Mouse (Mus musculus): ENCODE measurements around the gene Mrs2. TPM values are rescaled to one million over a fixed set of nuclear protein-coding genes. Genes with fewer than 3 reads are reported as not detected.
"Not testable (repeated sequence)": the region's sequence is repeated elsewhere in the genome, so short reads cannot be mapped to it uniquely, and the experiment has no call there.

Gene Mrs2
- total RNA-seq, 2 experiments from 2014 or later: 45.8 to 49.0 TPM

DNA sequence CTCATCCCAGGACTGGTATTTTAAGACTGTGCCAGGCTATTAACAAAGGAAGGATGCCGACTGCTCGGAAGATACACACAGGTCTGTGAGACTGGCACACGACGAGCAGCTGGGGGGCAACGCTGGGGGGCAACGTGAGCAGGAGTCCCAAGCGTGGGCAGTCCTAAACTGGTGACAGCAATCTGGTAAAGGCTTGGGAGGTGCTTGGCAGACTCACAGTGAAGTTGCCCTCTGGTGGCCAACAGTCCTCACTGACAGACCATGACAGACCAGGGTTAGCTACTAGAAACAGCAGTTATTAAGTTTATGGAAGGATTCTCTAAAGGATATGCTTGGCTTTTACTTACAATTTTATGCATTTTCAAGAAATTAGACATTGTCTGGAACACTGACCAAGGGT is 31.8 kb downstream of the Mrs2 start:
- DNase-seq: peak; percentile 35 to 66
- intact Hi-C loops (cut with DNase I): loop anchor here (1.0 to 5.0 kb wide), 2 partner anchors 50 to 506 kb away; no protein-coding TSS in a partner anchor

- DNase-seq: no peak
- intact Hi-C loops (cut with DNase I): loop anchor here (5.0 kb wide), 1 partner anchor 503 kb away; no protein-coding TSS in a partner anchor
Measured at GRCm38 (mm10) chr13:24985435-24985834, 34.7 kb downstream of the Mrs2 start.

DNA sequence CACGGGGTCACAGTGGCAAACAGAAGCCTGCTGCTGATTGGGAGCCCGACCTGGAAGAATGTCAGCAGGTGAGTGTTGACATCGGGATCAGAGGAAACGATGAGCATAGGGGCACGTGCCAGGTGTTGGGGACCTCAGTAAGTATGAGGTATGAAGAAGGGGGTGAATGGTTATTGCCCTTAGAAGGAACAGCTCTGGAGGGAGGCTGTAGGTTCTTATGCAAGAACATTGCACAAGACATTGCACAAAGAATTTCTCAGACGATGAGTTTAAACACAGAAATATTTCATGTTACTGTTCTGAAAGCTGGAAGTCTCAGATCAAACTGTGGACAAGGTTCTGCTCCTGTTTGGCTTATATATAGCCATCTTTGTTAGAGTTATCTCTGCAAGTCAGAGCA is 39.1 kb downstream of the Mrs2 start:
- no peak for DNase-seq
- intact Hi-C loops (cut with DNase I): no loop called here

DNA sequence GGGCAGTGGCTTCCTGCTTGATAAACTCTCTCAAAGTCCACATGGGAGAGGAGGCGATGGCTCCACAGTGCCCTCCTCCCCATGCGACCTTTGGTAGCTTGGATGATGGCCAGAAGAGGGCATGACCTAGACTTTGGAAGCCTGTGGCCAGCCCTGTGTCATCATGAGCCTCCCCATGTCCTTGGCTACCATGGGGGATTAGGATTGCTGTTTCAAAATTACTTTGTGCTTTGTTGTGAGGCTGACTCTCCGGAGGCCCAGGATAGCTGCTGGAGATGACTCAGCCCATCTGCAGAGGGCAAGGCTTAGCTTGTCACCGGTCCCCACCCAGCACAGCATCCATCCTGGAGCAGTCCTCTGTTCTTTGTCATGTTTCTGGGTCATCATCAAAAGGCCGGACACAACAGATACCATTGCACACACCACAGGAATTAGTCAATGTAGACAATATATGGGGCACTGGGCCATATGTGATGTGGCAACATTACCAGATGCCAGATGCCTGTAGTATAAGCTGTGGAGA is 42.3 kb downstream of the Mrs2 start:
- DNase-seq: no peak
- intact Hi-C loops (cut with DNase I): no loop called here

GRCm38 (mm10) chr13:24976384-24976783 is 43.8 kb downstream of the Mrs2 start:
- DNase-seq: no peak
- intact Hi-C loops (cut with DNase I): no loop called here

DNA sequence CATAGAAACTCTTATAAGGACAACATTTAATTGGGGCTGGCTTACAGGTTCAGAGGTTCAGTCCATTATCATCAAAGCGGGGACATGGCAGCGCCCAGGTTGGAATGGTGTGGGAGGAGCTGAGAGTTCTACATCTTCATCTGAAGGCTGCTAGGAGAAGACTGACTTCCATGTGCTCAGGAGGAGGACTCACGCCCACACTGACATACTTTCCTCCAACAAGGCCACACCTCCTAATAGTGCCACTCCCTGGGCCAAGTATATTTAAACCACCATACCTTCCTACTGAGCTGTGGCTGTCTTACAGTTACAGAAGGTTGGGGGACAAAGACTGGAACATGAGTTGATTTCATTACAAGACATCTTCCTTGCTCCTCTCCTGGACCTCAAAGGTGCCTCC is 48.4 kb downstream of the Mrs2 start:
- DNase-seq; intact Hi-C loops (cut with DNase I): not testable (repeated sequence)

- no peak for DNase-seq
- intact Hi-C loops (cut with DNase I): no loop called here
Measured at GRCm38 (mm10) chr13:24965846-24966201, 54.4 kb downstream of the Mrs2 start.

GRCm38 (mm10) chr13:24965130-24965845 is 54.9 kb downstream of the Mrs2 start:
- intact Hi-C loops (cut with DNase I): no loop called here

DNA sequence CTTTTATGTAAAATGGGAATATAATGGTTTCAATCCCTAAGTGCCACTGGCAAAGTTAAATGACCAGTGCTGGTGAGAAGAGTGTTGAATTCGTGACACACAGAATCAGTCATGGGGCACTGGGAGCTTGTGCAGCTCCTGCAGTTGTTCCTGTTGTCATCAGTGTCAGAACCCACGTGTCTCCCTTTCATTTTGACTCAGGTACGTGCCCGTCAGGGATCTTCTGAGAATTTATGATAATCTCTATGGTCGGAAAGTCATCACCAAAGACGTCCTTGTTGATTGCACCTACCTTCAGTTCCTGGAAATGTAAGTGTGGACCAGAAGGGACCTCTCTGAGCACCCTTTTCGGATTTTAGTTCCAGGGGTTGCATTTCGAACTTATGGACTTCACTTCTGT is 58.1 kb downstream of the Mrs2 start:
- DNase-seq: no peak
- intact Hi-C loops (cut with DNase I): no loop called here

More at GRCm38 (mm10) chr13:24965130-24965845, 54.9 kb downstream of the Mrs2 start:
- no peak for DNase-seq

DNA sequence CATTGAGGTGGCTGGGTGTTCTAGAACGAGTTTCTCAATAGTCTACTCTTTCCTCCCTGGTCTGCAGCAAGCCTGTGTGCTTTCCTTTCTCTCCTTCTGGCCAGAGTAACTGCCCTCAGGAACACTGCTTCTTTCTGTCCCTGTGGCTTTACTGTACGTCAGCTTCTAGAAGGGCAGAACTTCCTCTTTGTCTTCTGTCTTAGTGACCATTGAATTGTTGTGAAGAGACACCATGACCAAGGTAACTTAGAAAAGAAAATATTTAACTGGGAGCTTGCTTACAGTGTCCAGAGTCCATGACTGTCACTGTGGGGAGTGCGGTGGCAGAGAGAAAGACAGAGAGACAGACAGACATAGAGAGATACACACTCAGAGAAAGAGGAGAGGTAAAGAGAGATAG is 60.1 kb downstream of the Mrs2 start:
- DNase-seq: no peak
- intact Hi-C loops (cut with DNase I): no loop called here

DNA sequence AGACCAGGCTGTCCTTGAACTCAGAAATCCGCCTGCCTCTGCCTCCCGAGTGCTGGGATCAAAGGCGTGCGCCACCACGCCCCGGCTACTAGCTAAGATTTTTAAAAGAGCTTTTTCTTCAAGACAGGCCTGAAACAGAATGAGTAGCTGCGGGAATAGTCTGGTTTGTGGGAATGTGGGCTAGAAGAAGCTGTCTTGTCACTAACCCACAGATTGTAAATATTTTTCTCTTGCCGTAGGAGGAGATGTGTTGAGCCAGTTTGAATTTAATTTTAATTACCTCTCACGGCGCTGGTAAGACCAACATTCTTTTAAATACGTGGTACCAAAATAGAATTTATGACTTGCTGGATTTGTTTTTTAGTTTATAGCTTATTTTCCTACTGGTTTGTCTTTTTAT is 61.5 kb downstream of the Mrs2 start:
- intact Hi-C loops (cut with DNase I): no loop called here
- no peak for DNase-seq

DNA sequence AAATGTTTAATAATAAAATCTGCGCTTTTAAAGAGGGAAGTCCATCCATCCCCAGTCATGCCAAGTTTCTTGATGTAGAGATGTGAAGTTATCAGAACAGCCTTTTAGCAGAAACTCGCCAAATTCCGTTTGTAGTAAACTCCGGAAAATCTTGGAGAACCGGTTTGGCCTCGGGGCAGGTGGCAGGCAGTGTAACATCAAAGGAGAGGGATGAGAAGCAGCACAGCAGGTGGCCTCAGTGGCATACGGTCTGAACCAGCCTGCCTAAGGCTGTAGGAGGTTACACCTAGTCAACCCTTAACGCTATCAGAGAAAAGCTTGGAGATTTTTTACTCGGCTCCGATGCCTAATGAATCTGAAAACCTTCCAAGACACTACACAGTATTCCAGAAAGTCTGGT is 64.7 kb downstream of the Mrs2 start:
- intact Hi-C loops (cut with DNase I): no loop called here
- DNase-seq: no peak

DNA sequence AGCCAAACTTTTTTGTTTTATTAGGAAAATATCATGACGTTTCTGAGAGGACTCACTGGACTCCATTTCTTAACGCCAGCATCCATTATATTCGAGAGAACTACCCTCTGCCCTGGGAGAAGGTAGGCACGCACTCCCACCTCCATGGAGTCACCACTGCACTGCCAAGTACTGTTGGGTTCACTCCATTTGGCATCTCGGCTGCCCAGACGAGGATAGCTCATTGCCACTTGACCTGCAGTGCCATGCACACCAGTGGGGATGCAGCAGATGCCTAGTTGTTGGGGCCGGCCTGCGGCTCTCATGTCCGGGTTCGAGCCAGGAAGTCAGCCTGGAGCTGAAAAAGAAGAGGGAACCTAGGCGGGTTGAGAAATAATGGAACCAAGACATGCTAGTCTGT is 65.1 kb downstream of the Mrs2 start:
- no peak for DNase-seq
- intact Hi-C loops (cut with DNase I): no loop called here

GRCm38 (mm10) chr13:24952659-24953058 is 67.5 kb downstream of the Mrs2 start:
- no peak for DNase-seq
- intact Hi-C loops (cut with DNase I): no loop called here

DNA sequence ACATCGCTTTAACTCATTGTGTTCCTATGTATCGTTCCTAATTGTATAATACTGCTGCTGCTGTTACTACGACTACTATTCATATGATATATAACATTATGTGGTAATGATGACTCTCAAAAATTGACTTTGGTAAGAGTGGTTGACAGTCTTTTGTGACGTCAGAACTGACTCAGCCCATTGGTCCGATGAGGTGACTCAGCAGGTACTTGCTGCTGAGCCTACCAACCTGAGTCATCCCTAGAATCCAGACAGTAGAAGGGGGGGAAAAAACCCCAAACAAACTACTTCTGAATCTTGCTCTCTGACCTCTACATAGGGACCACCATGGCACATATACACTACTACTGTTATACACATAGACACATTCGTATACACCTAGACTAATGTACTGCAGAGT is 71.3 kb downstream of the Mrs2 start:
- intact Hi-C loops (cut with DNase I): no loop called here
- DNase-seq: no peak

- intact Hi-C loops (cut with DNase I): no loop called here
- DNase-seq: no peak
Measured at GRCm38 (mm10) chr13:24947158-24947557, 73.0 kb downstream of the Mrs2 start.

DNA sequence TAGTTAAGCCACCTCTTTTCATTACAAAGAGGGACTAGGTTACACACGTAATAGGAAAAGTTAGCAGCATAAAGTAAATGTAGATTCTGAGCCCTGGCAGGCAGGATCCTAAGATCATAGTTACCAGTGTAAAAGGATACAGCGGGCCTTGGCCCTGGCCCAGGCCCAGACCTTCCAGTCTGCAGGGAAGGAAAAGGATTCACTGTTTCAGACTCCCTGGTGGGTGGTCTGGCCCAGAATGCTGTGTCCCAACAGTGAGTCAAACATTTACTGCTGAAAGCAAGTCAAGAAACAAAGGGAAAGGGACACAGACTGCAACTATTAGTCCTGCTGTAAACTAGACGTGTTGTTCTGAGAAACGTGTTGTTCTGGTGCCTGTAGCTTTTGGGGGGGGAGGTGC is 74.6 kb downstream of the Mrs2 start:
- no peak for DNase-seq
- intact Hi-C loops (cut with DNase I): no loop called here

GRCm38 (mm10) chr13:24943303-24943702 is 76.9 kb downstream of the Mrs2 start:
- intact Hi-C loops (cut with DNase I): no loop called here
- DNase-seq: no peak

DNA sequence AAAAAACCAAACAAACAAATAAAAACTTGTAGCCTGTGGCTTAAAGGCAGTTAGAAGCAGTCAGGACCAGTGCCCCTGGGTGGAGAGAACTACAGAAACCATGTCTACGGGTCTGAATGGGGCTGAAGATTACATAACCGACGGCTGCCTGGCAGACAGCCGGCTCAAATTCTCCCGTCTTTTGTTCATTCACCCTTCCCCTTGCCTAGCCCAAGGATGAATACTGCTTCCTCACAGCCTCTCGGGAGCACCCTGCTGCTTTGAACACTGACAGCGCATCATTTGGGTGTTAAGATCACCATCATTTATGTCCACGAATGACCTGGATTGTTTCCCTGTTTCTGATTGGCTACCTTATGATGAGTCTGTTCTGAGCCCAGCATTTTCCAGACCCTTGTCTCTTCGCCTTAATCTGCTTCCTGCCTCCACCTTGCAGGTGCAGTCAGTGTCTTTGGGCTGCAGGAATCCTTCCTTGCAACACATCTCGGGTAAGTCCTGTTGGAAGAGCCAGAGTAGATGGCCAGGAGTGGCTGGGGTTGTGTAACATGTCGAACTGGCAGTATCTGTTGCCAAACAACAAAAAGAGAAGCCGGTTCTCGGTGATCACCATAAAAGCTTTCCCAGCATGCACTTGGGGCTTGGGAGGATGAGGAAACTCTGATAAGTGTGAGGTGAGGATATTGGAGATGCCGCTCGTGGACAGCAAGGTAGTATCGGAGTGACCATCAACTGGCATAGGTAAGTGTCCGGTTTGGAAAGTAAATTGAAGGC is 77.5 kb downstream of the Mrs2 start, which contains the start of gene Gpld1:
Gene Gpld1, plus strand, starts transcription at position 641 of the 771 bp plus-strand sequence.
- intact Hi-C loops (cut with DNase I): no loop called here
- no peak for DNase-seq

- no peak for DNase-seq
- intact Hi-C loops (cut with DNase I): no loop called here
Measured at GRCm38 (mm10) chr13:24939472-24939871, 80.7 kb downstream of the Mrs2 start.

- peak; percentile 76 to 78 for DNase-seq
- intact Hi-C loops (cut with DNase I): loop anchor here (1.0 kb wide), 1 partner anchor 50 kb away; no protein-coding TSS in a partner anchor
Measured at GRCm38 (mm10) chr13:24938683-24939082, 81.5 kb downstream of the Mrs2 start.

GRCm38 (mm10) chr13:24937839-24938166 is 82.4 kb downstream of the Mrs2 start:
- no peak for DNase-seq

More at GRCm38 (mm10) chr13:24937839-24938166, 82.4 kb downstream of the Mrs2 start:
- intact Hi-C loops (cut with DNase I): loop anchor here (1.0 kb wide), 1 partner anchor 50 kb away; no protein-coding TSS in a partner anchor
